ENCODE assay signal across 8 mouse cellular contexts in the genomic region with DNA sequence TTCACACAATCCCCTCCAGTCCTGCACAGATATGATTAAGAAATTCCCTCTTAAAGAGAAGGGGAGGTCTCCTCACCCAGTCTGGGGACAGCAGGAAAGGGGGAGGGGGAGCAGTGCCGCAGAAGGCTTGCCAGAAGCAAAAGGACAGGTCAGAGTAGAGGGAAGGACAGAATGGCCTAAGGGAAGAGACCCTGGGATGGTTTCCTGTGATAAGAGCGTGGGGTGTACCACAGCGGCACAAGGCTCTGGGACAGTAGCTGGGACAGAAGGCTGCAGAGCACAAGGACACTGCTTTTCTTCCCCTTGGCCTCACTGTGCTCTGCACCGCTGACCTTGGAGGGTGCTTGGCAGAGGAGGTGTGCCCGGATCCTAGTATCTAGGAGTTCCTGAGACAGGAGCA. TPM values are rescaled to one million over a fixed set of nuclear protein-coding genes. Genes with fewer than 3 reads are reported as not detected.
DNase-seq lines count a peak whose midpoint lies in the region; ATAC-seq and TF ChIP-seq lines count a peak whose summit lies in the region.

No protein-coding gene starts in this region.

- peaks cover 14% of the 10 kb centered on the region for H3K4me1 ChIP-seq in lung, embryonic 14.5 days (ENCODE audit: insufficient read depth)
- H3K4me1 ChIP-seq in embryonic facial prominence, embryonic 14.5 days (ENCODE audit: control insufficient read depth, insufficient read depth, low read length) = peaks cover 13% of the 10 kb centered on the region
- peaks cover 15% of the 10 kb centered on the region for H3K4me1 ChIP-seq in limb, embryonic 11.5 days (ENCODE audit: control insufficient read depth, insufficient read depth, low read length)
- H3K4me1 ChIP-seq in neural tube, embryonic 12.5 days = peaks cover 32% of the 10 kb centered on the region

- H3K4me2 ChIP-seq in lung, embryonic 14.5 days = peak overlapping the region; percentile 61
- peak overlapping the region; percentile 51; the same call in 1 of the 2 replicates for H3K4me2 ChIP-seq in embryonic facial prominence, embryonic 14.5 days (ENCODE audit: low read depth, low read length)
- H3K4me2 ChIP-seq in limb, embryonic 11.5 days (ENCODE audit: low read depth, severe bottlenecking) = peak overlapping the region; percentile 47; the same call in 1 of the 2 replicates
- H3K4me2 ChIP-seq in neural tube, embryonic 12.5 days (replicated peaks) = peak overlapping the region; percentile 50

- ATAC-seq in lung, embryonic 14.5 days (ENCODE audit: insufficient read depth) = no peak; the same call in 1 of the 2 replicates
- no peak for ATAC-seq in embryonic facial prominence, embryonic 14.5 days (ENCODE audit: low read depth)
- no peak for ATAC-seq in limb, embryonic 11.5 days (ENCODE audit: insufficient number of reproducible peaks, low FRiP score, low TSS enrichment, low read depth)
- ATAC-seq in neural tube, embryonic 12.5 days (ENCODE audit: low FRiP score, low read depth) = peak; percentile 17; the same call in 1 of the 2 replicates

- no peak overlapping the region for H3K4me3 ChIP-seq in lung, embryonic 14.5 days (ENCODE audit: low read depth, low read length)
- no peak overlapping the region for H3K4me3 ChIP-seq in embryonic facial prominence, embryonic 14.5 days (ENCODE audit: low read depth, low read length)
- H3K4me3 ChIP-seq in limb, embryonic 11.5 days (ENCODE audit: low read depth, low read length) = no peak overlapping the region
- no peak overlapping the region for H3K4me3 ChIP-seq in neural tube, embryonic 12.5 days

- H3K9me3 ChIP-seq in lung, embryonic 14.5 days (ENCODE audit: low read depth, low read length) = no peaks in the 10 kb centered on the region
- H3K9me3 ChIP-seq in embryonic facial prominence, embryonic 14.5 days (ENCODE audit: control insufficient read depth, low read length) = no peaks in the 10 kb centered on the region
- H3K9me3 ChIP-seq in limb, embryonic 11.5 days (ENCODE audit: control insufficient read depth, low read length) = no peaks in the 10 kb centered on the region
- H3K9me3 ChIP-seq in neural tube, embryonic 12.5 days = no peaks in the 10 kb centered on the region

- H3K27ac ChIP-seq in lung, embryonic 14.5 days (ENCODE audit: low read depth) = peak overlapping the region; percentile 85
- H3K27ac ChIP-seq in embryonic facial prominence, embryonic 14.5 days (replicated peaks; ENCODE audit: low read depth, low read length) = 0 out of 2 replicates have a peak overlapping the region, but pooled peaks have one; percentile 40
- no peak overlapping the region for H3K27ac ChIP-seq in limb, embryonic 11.5 days (replicated peaks; ENCODE audit: low read depth, low read length)
- no peak overlapping the region for H3K27ac ChIP-seq in neural tube, embryonic 12.5 days

- no peaks in the 10 kb centered on the region for H3K27me3 ChIP-seq in lung, embryonic 14.5 days (ENCODE audit: insufficient read depth, low read length)
- H3K27me3 ChIP-seq in embryonic facial prominence, embryonic 14.5 days (replicated peaks; ENCODE audit: control insufficient read depth, insufficient read depth, low read length) = 0 out of 2 replicates have a peak, but pooled peaks cover 4% of the 10 kb centered on the region
- peaks cover 2% of the 10 kb centered on the region; the same call in 1 of the 2 replicates for H3K27me3 ChIP-seq in limb, embryonic 11.5 days (ENCODE audit: control insufficient read depth, insufficient read depth, low read length)
- H3K27me3 ChIP-seq in neural tube, embryonic 12.5 days (replicated peaks) = no peaks in the 10 kb centered on the region

- H3K9ac ChIP-seq in lung, embryonic 14.5 days = peak overlapping the region; percentile 48
- H3K9ac ChIP-seq in embryonic facial prominence, embryonic 14.5 days (ENCODE audit: low read depth, low read length) = peak overlapping the region; percentile 23; the same call in 1 of the 2 replicates
- H3K9ac ChIP-seq in limb, embryonic 11.5 days (ENCODE audit: low read length) = no peak overlapping the region
- no peak overlapping the region for H3K9ac ChIP-seq in neural tube, embryonic 12.5 days

- H3K36me3 ChIP-seq in lung, embryonic 14.5 days (ENCODE audit: insufficient read depth) = no peaks in the 10 kb centered on the region
- H3K36me3 ChIP-seq in embryonic facial prominence, embryonic 14.5 days (ENCODE audit: control insufficient read depth, insufficient read depth, low read length) = no peaks in the 10 kb centered on the region
- no peaks in the 10 kb centered on the region for H3K36me3 ChIP-seq in limb, embryonic 11.5 days (ENCODE audit: control insufficient read depth, insufficient read depth, low read length)
- H3K36me3 ChIP-seq in neural tube, embryonic 12.5 days = no peaks in the 10 kb centered on the region

- WGBS in lung, embryonic 14.5 days = 20% methylated on average over 5 of the region's 5 CpGs
- WGBS in embryonic facial prominence, embryonic 14.5 days = 29% methylated on average over 4 of the region's 5 CpGs
- 31% methylated on average over 5 of the region's 5 CpGs for WGBS in limb, embryonic 11.5 days
- WGBS in neural tube, embryonic 12.5 days = 43% methylated on average over 5 of the region's 5 CpGs

- TF ChIP-seq CTCF in lung, embryonic 14.5 days (IDR thresholded peaks at IDR 0.05; ENCODE audit: low read depth) = no peak

- DNase-seq in lung, embryonic 14.5 days = peak; percentile 19
- no peak for DNase-seq in lung, postnatal 10 days
- DNase-seq in embryonic facial prominence, embryonic 14.5 days (ENCODE audit: low spot score) = no peak
- DNase-seq in limb, embryonic 11.5 days (ENCODE audit: low spot score) = no peak
- no peak for DNase-seq in urinary bladder, adult 2 months (ENCODE audit: low spot score)
- no peak for DNase-seq in kidney, adult 9 months
- no peak for DNase-seq in gastrocnemius, postnatal 36 days

- intact Hi-C loops in gastrocnemius, postnatal 36 days (cut with DNase I) = no loop called here

RNA-seq across cellular contexts. Expression of a gene that starts 31.8 kb away (rescaled TPM):
- polyA plus RNA-seq in lung, embryonic 14.5 days (2014; fragmentation: Nextera tagmentation; extraction: Ambion mirVana) = 13.6 and 13.9 TPM in 2 replicates
- polyA plus RNA-seq in embryonic facial prominence, embryonic 14.5 days (2014; fragmentation: Nextera tagmentation; extraction: Ambion mirVana) = 11.6 and 12.9 TPM in 2 replicates
- 14.0 and 15.1 TPM in 2 replicates for polyA plus RNA-seq in limb, embryonic 11.5 days (2014; fragmentation: Nextera tagmentation; extraction: Ambion mirVana)
- polyA plus RNA-seq in neural tube, embryonic 12.5 days (2016; fragmentation: Nextera tagmentation; extraction: Ambion mirVana) = 36.3 and 39.9 TPM in 2 replicates
- polyA plus RNA-seq in urinary bladder, adult 2 months (2012; rRNA removed) = 11.7 and 15.8 TPM in 2 replicates
- total RNA-seq in gastrocnemius, postnatal 36 days (2021) = 1 to 10 TPM in 1 of 2 experiments, under 1 TPM in 1; 0.94 to 1.0 TPM

Comparison
In these comparisons a context has a peak if more than half of its experiments do, and no peak if none do; other contexts are left out.
1. H3K27ac ChIP-seq: peak in lung, embryonic 14.5 days (single experiment) and embryonic facial prominence, embryonic 14.5 days (single experiment); none in limb, embryonic 11.5 days (single experiment) and neural tube, embryonic 12.5 days (single experiment).
2. H3K9ac ChIP-seq: peak in lung, embryonic 14.5 days (single experiment) and embryonic facial prominence, embryonic 14.5 days (single experiment); none in limb, embryonic 11.5 days (single experiment) and neural tube, embryonic 12.5 days (single experiment).
3. Peak in every context shown above with its lines, with median percentiles within 50 percentile points of each other: H3K4me2 ChIP-seq.